Mouse (Mus musculus) thymus, adult 18-20 months (tissue): ENCODE measurements at regions not wholly inside any gene's neighbourhood (a gene's known extent, or its start where the extent isn't known, plus 50 kb on each side); places are given as distances from the start of the nearest gene placed in this dataset.
"Not testable (repeated sequence)": the region's sequence is repeated elsewhere in the genome, so short reads cannot be mapped to it uniquely, and the experiment has no call there.

Source experiments
- DNase-seq, 2 experiments: peaks; one replicate each; pipeline ENCODE4 v3.0.0; 2022; ENCODE audit warnings: mixed read lengths in 2 of 2

DNA sequence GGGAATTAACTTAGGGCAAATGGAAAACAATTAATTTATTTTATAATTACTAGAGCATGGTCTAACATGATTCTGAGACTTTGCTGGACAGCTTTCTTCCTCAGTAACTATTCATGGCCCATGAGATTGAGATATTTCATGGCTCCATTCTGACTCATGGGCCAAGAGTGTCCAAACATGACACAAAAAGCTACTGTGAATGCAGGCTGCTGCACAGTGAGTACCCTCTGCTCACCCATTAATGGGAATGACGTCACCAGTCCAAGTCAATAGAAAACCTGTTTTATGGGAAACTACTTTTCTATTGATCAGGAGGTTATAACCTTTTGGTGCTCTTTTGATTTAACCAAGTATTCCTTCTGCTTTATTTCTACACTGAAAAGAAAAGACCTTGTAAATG lies 693.6 kb downstream of the Rwdd3 start:
- no peak for DNase-seq

- DNase-seq = no peak
These were observed 693.0 kb upstream of the Ptbp2 start for GRCm38 (mm10) chr3:120477232-120477631.

DNA sequence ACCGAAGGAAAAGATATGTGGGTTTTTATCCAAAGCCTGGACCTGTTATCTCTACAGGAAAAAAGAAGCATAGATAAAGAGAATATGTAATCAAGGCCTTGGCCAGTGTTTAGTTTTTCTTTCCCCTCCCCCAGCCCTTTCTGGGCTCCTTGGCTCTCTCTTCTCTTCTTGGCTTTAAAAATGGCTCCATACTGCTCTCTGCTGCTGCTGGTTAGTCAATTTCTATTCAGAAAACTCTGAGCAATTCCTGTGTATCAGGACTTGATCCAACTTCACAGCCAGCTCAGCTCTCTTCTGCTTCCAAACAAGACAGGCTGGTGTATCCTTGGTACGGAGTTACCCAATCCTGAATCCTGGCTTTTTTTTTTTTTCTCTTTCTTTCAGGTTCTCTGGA lies 689.4 kb upstream of the Ptbp2 start:
- DNase-seq = no peak

- DNase-seq = no peak
These were observed 688.7 kb upstream of the Ptbp2 start for GRCm38 (mm10) chr3:120472687-120473644.

GRCm38 (mm10) chr3:120471878-120472444 lies 687.7 kb upstream of the Ptbp2 start:
- no peak for DNase-seq

DNA sequence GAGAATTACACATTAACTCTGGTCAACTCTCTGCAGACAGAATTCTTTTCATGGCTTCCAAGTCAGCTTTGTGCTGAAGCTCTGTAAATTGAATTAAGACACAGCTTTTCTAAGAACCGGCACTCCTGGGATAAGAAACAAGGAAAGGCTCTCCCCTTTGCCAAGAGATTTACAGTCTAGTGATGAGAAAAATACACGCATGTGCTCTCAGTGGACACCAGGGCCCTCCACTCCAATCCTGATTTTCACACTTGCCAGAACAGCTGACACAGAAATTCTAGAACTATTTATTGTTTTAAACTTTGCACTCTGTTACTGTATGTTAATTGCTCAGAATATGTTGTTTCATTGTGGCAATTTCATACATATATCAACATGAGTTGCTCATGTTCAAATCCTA lies 684.6 kb upstream of the Ptbp2 start:
- DNase-seq = no peak

GRCm38 (mm10) chr3:120460717-120461116 lies 676.5 kb upstream of the Ptbp2 start:
- DNase-seq = no peak

- DNase-seq = no peak
These were observed 673.6 kb upstream of the Ptbp2 start for GRCm38 (mm10) chr3:120457912-120458311.

GRCm38 (mm10) chr3:120441127-120441526 lies 656.9 kb upstream of the Ptbp2 start:
- no peak for DNase-seq

DNA sequence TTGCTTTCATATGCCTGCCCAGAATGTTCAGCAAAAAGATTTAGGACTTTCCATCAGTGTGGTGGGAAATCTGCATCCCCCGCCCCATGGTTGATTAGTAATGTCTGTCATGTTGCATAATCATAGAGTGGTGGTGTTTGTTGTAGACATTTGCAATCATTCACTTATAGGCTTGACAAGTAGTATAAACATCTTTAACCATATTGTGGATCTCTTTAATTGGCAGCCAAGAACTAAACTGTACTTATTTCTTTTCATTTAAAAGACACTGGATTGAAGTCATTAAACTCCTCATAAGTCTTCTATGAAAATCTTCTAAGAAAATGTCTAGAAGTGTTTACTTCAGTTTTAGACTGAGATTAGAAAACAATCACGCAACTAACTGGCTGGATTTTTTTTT lies 646.0 kb upstream of the Ptbp2 start:
- no peak for DNase-seq

- DNase-seq = no peak
These were observed 632.4 kb upstream of the Ptbp2 start for GRCm38 (mm10) chr3:120416634-120417033.

DNA sequence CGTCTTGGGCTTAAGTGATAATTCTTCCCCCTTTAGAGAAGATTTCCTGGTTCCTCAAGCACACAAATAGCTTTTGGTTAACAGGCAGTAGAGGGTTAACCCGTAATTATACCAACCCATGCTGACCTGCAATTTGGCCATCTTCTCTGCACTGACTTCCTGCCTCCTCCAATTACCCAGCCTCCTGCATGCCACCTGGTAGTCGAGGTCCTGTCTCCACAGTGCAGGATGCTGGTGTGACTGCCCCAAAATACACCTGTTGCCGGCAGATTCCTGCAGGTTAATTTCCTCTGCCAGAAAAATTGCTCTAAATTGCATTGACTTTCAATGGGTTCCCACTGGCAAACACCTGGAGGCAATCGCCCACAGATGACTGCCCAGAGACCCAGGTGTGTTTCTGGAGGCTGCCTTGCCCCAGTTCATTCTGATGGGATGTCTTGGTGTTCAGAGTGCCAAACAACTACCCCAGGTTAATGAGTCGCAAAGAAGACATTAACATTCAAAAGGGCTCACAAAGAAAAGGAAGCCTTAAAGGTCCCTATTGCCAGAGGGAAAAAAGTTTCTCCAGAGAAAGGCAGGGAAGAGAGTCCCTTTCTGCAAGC lies 591.5 kb upstream of the Ptbp2 start:
- no peak for DNase-seq

- no peak for DNase-seq
These were observed 558.6 kb upstream of the Ptbp2 start for GRCm38 (mm10) chr3:120342747-120343377.

GRCm38 (mm10) chr3:120341882-120342281 lies 557.6 kb upstream of the Ptbp2 start:
- no peak for DNase-seq

- no peak for DNase-seq
These were observed 551.7 kb upstream of the Ptbp2 start for GRCm38 (mm10) chr3:120335843-120336585.

DNA sequence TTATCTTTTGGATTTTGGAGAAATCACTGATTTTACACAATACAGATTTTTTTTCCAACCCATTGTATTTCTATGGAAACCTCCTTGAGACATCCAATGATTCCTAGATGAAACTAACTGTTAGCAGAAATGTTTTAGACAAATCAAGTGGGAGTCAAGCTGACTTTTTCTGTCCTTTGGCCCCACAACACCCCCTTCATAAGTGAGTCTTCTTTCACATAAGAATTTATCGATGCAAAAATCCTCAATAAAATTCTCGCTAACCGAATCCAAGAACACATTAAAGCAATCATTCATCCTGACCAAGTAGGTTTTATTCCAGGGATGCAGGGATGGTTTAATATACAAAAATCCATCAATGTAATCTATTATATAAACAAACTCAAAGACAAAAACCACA lies 522.8 kb upstream of the Ptbp2 start:
- not testable (repeated sequence) for DNase-seq

DNA sequence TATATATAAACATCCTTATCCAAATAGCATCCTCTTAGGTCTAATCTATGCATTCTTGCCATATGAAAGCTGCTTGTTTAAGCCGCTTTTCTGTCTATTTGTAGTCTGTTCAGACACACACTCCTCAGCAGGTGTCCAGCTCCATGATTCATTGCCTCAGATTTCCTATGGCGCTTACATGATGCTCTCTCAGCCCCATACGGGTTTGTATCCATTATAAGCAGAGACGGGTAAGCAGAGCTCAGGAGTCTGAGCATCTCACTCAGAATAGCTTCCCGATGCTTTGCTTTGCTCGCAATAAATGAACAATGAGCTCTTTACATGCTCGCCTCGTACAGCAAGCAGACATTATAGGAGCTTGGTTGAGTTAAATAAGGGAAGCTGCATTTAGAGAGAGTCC lies 521.3 kb upstream of the Ptbp2 start:
- no peak for DNase-seq
